Mouse (Mus musculus): Measurements from ENCODE around the gene Chchd1.

DNA sequence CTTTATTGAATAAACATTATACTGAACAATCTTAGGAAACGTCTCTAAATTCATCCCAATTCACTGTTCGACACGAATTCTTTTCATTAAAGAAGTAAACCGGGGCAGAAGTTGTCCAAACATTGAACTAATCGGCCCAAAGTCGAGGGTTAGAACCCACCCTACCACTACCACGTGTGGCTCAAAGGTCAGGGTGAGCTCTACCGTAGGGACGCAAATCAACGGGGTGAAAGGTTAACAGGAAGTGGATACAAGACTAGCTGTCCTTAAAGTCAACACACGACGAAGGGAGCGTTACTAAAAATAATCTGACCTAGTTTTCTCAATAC is 29.1 kb upstream of the Chchd1 start:
- TF ChIP-seq CTCF (IDR thresholded peaks at IDR 0.05; ENCODE audit: control insufficient read depth, insufficient read depth, low read length) (no peak), POLR2A (IDR thresholded peaks at IDR 0.05; ENCODE audit: borderline replicate concordance, control insufficient read depth, low read depth, low read length) (no peak)
